Mouse (Mus musculus): ENCODE measurements at regions not wholly inside any gene's neighbourhood (a gene's known extent, or its start where the extent isn't known, plus 50 kb on each side); places are given as distances from the start of the nearest gene placed in this dataset.

GRCm38 (mm10) chr14:40758441-40758840 is 134.6 kb downstream of the Sh2d4b start:
- no peak for DNase-seq (ENCODE audit: low spot score in 2 of 2)

- no peak for DNase-seq (ENCODE audit: low spot score in 2 of 2)
Measured at GRCm38 (mm10) chr14:40740541-40740940, 152.5 kb downstream of the Sh2d4b start.

- peak; percentile 33 to 42 for DNase-seq (ENCODE audit: low spot score in 2 of 2)
Measured at GRCm38 (mm10) chr14:40731861-40732260, 161.2 kb downstream of the Sh2d4b start.

- no peak for DNase-seq (ENCODE audit: low spot score in 2 of 2)
Measured at GRCm38 (mm10) chr14:40708981-40709531, 184.0 kb downstream of the Sh2d4b start.

- DNase-seq (ENCODE audit: low spot score in 2 of 2), result no peak
Measured at GRCm38 (mm10) chr14:40707419-40707818, 185.6 kb downstream of the Sh2d4b start.

GRCm38 (mm10) chr14:40703451-40703850 is 189.6 kb downstream of the Sh2d4b start:
- no peak for DNase-seq (ENCODE audit: low spot score in 2 of 2)

- DNase-seq (ENCODE audit: low spot score in 2 of 2), result no peak
Measured at GRCm38 (mm10) chr14:40681711-40682110, 211.4 kb downstream of the Sh2d4b start.

- no peak for DNase-seq (ENCODE audit: low spot score in 2 of 2)
Measured at GRCm38 (mm10) chr14:40653558-40653957, 239.5 kb downstream of the Sh2d4b start.
